ENCODE assay signal across 8 mouse cellular contexts in the genomic region with DNA sequence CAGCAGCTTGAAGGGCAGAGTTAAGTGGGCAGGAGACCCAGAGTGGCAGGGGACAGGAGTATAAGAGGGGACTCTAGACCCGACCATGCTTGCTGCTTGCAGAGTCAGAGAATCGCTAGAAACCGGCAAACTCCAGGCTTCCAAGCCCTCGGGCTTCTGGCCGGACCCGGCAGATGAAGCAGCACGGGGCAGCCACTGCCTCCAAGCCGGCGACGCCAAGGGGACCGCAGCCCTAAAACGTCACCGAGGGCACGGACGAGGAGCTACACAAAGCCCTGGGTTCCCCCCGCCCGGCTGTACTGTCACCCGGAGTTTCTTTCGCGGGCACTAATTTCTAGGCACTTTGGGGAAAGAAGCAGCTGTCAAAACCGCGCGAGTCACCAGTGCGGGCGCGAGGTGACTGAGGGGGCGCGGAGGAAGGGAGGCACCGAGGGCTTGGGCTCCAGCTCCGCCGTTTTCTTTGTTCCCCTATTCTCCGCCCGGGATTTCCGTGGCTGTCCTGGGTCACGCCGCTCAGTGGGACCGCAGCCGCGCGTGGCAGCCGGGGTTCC. TPM values are rescaled to one million over a fixed set of nuclear protein-coding genes. Genes with fewer than 3 reads are reported as not detected.
A peak's percentile ranks its signal among the peaks of the same experiment; 100 is the strongest.
DNase-seq lines count a peak whose midpoint lies in the region; ATAC-seq and TF ChIP-seq lines count a peak whose summit lies in the region.

No protein-coding gene starts in this region.

- H3K27ac ChIP-seq in CH12.LX (ENCODE audit: insufficient read depth, low read depth): peak overlapping the region; percentile 87
- peak overlapping the region; percentile 97 for H3K27ac ChIP-seq in kidney, embryonic 15.5 days
- peak overlapping the region; percentile 99 for H3K27ac ChIP-seq in lung, embryonic 14.5 days (ENCODE audit: low read depth)
- H3K27ac ChIP-seq in neural tube, embryonic 14.5 days (ENCODE audit: low read depth, low read length): peak overlapping the region; percentile 99

- no peak for TF ChIP-seq POLR2A in CH12.LX (IDR thresholded peaks at IDR 0.05; ENCODE audit: low read depth, low read length)

- no peak for TF ChIP-seq RAD21 in CH12.LX (IDR thresholded peaks at IDR 0.05; ENCODE audit: low read depth, low read length)

- H3K4me1 ChIP-seq in CH12.LX (ENCODE audit: control insufficient read depth in 1 of 2, insufficient read depth in 2 of 2): peaks cover 0 to 18% of the 10 kb centered on the region in 2 experiments; a peak in 2 of 4 replicates
- peaks cover 26% of the 10 kb centered on the region for H3K4me1 ChIP-seq in kidney, embryonic 15.5 days
- peaks cover 6% of the 10 kb centered on the region for H3K4me1 ChIP-seq in lung, embryonic 14.5 days (ENCODE audit: insufficient read depth)
- H3K4me1 ChIP-seq in neural tube, embryonic 14.5 days (ENCODE audit: control insufficient read depth, insufficient read depth, low read length): peaks cover 19% of the 10 kb centered on the region

- peaks cover 0 to 2% of the 10 kb centered on the region in 2 experiments for H3K36me3 ChIP-seq in CH12.LX (replicated peaks in 1 of 2; ENCODE audit: control insufficient read depth in 1 of 2, insufficient read depth in 1 of 2, low read length in 1 of 2)
- H3K36me3 ChIP-seq in kidney, embryonic 15.5 days: no peaks in the 10 kb centered on the region
- H3K36me3 ChIP-seq in lung, embryonic 14.5 days (ENCODE audit: insufficient read depth): no peaks in the 10 kb centered on the region
- H3K36me3 ChIP-seq in neural tube, embryonic 14.5 days (ENCODE audit: control insufficient read depth, insufficient read depth, low read length): no peaks in the 10 kb centered on the region

- no peak for TF ChIP-seq EP300 in CH12.LX (IDR thresholded peaks at IDR 0.05; ENCODE audit: low read length)

- H3K79me2 ChIP-seq in CH12.LX (replicated peaks; ENCODE audit: control insufficient read depth, extremely low read depth, insufficient read depth, poor library complexity, severe bottlenecking): peaks cover 43% of the 10 kb centered on the region

- under 1% methylated on average over 40 of the region's 41 CpGs for WGBS in kidney, embryonic 15.5 days
- whole genome bisulfite sequencing in lung, embryonic 14.5 days: 0% methylated on average over 38 of the region's 41 CpGs
- WGBS in neural tube, embryonic 14.5 days: under 1% methylated on average over 37 of the region's 41 CpGs

- peak; percentile 54 for DNase-seq in CH12.LX (ENCODE audit: extremely low read depth)
- DNase-seq in adrenal gland, adult (ENCODE audit: inconsistent age in 2 of 2, low spot score in 1 of 2): peak; percentile 69 to 91
- DNase-seq in embryo, embryonic 11.5 days (ENCODE audit: low read depth, low spot score): peak; percentile 34
- DNase-seq in heart, adult 8-10 months (ENCODE audit: low spot score): peak; percentile 37
- peak; percentile 69 for DNase-seq in lung, embryonic 14.5 days
- peak; percentile 40 for DNase-seq in urinary bladder, postnatal 36 days (ENCODE audit: low spot score in 2 of 2)

- H3K4me3 ChIP-seq in CH12.LX (replicated peaks in 1 of 3; ENCODE audit: low read depth in 2 of 3, low read length in 2 of 3, poor library complexity in 1 of 3): peak overlapping the region; percentile 83 to 90 (median 88)
- H3K4me3 ChIP-seq in kidney, embryonic 15.5 days (replicated peaks): peak overlapping the region; percentile 74
- peak overlapping the region; percentile 76 for H3K4me3 ChIP-seq in lung, embryonic 14.5 days (ENCODE audit: low read depth, low read length)
- peak overlapping the region; percentile 88 for H3K4me3 ChIP-seq in neural tube, embryonic 14.5 days (ENCODE audit: low read depth, low read length)

- in situ Hi-C loops in CH12.LX (cut with MboI; ENCODE audit: low pct_ligation_motif_present, low pct_unique_long_range_greater_than_20kb, low sequenced_read_pairs): loop anchor here (10.0 kb wide), 1 partner anchor 53 kb away; no protein-coding TSS in a partner anchor

- no peaks in the 10 kb centered on the region for H3K27me3 ChIP-seq in CH12.LX (replicated peaks)
- H3K27me3 ChIP-seq in kidney, embryonic 15.5 days: no peaks in the 10 kb centered on the region
- H3K27me3 ChIP-seq in lung, embryonic 14.5 days (ENCODE audit: insufficient read depth, low read length): no peaks in the 10 kb centered on the region
- H3K27me3 ChIP-seq in neural tube, embryonic 14.5 days (ENCODE audit: control insufficient read depth, insufficient read depth, low read length): no peaks in the 10 kb centered on the region

- peak overlapping the region; percentile 41; the same call in 1 of the 2 replicates for H3K4me2 ChIP-seq in CH12.LX (ENCODE audit: insufficient read depth, low read depth, poor library complexity, severe bottlenecking)
- H3K4me2 ChIP-seq in kidney, embryonic 15.5 days: peak overlapping the region; percentile 66
- H3K4me2 ChIP-seq in lung, embryonic 14.5 days: peak overlapping the region; percentile 76
- H3K4me2 ChIP-seq in neural tube, embryonic 14.5 days (ENCODE audit: low read depth, low read length): peak overlapping the region; percentile 70

- H3K9me3 ChIP-seq in CH12.LX (replicated peaks; ENCODE audit: low read length): no peaks in the 10 kb centered on the region
- H3K9me3 ChIP-seq in kidney, embryonic 15.5 days (replicated peaks): peaks cover 3% of the 10 kb centered on the region; the same call in 1 of the 2 replicates
- no peaks in the 10 kb centered on the region for H3K9me3 ChIP-seq in lung, embryonic 14.5 days (ENCODE audit: low read depth, low read length)
- H3K9me3 ChIP-seq in neural tube, embryonic 14.5 days (ENCODE audit: control insufficient read depth, low read length): no peaks in the 10 kb centered on the region

- dilution Hi-C loops in CH12.LX (cut with MboI; ENCODE audit: extremely low pct_ligation_motif_present, extremely low pct_unique_long_range_greater_than_20kb, low sequenced_read_pairs): no loop called here

- H3K9ac ChIP-seq in CH12.LX (ENCODE audit: insufficient read depth, low read depth): peak overlapping the region; percentile 88
- peak overlapping the region; percentile 81 for H3K9ac ChIP-seq in kidney, embryonic 15.5 days
- H3K9ac ChIP-seq in lung, embryonic 14.5 days: peak overlapping the region; percentile 96
- peak overlapping the region; percentile 97 for H3K9ac ChIP-seq in neural tube, embryonic 14.5 days (replicated peaks; ENCODE audit: low read depth, low read length)

- peak; percentile 77 for ATAC-seq in kidney, embryonic 15.5 days (replicated peaks; ENCODE audit: low FRiP score)
- peak; percentile 76 for ATAC-seq in lung, embryonic 14.5 days (ENCODE audit: insufficient read depth)
- peak; percentile 80 for ATAC-seq in neural tube, embryonic 14.5 days (ENCODE audit: low read depth)

- TF ChIP-seq CTCF in CH12.LX (conservative IDR thresholded peaks at IDR 0.05 in 1 of 2, IDR thresholded peaks at IDR 0.05 in 1 of 2; ENCODE audit: low read depth in 2 of 2, low read length in 2 of 2): no peak
- TF ChIP-seq CTCF in lung, embryonic 14.5 days (IDR thresholded peaks at IDR 0.05; ENCODE audit: low read depth): no peak

TF ChIP-seq in CH12.LX, 34 proteins besides CTCF, POLR2A, EP300 and RAD21:
- TF ChIP-seq MXI1 (IDR thresholded peaks at IDR 0.05; ENCODE audit: low read depth, low read length) (peak; percentile 49; the same call in 1 of the 2 replicates), SIN3A (IDR thresholded peaks at IDR 0.05; ENCODE audit: low read length) (peak; percentile 34; the same call in 1 of the 2 replicates), ZKSCAN1 (IDR thresholded peaks at IDR 0.05; ENCODE audit: borderline replicate concordance, low read depth, low read length) (no peak), UBTF (IDR thresholded peaks at IDR 0.05; ENCODE audit: low read depth, low read length) (peak; percentile 91), JUND (conservative IDR thresholded peaks at IDR 0.05; ENCODE audit: low read depth, low read length) (no peak)
TF ChIP-seq in CH12.LX: peak in this region for 3.

RNA-seq across cellular contexts. Expression of a gene that starts 10.0 kb away (rescaled TPM):
- total RNA-seq in CH12.LX (2012; rRNA removed) (18.3 and 33.5 TPM in 2 replicates), CH12.LX (2014; rRNA removed) (60.5 and 60.8 TPM in 2 replicates)
- polyA plus RNA-seq in CH12.LX (2012; ENCODE audit: insufficient read length, low read depth): 30.9 and 40.7 TPM in 2 replicates
- total RNA-seq in heart, adult 8-10 months (2022): 100 to 1,000 TPM; 161 to 308 (median 228) TPM
- polyA plus RNA-seq in kidney, embryonic 15.5 days (2015; fragmentation: Nextera tagmentation; extraction: Ambion mirVana): 33.6 and 34.1 TPM in 2 replicates
- 33.1 and 39.7 TPM in 2 replicates for polyA plus RNA-seq in lung, embryonic 14.5 days (2014; fragmentation: Nextera tagmentation; extraction: Ambion mirVana)
- polyA plus RNA-seq in neural tube, embryonic 14.5 days (2014; fragmentation: Nextera tagmentation; extraction: Ambion mirVana): 103 and 108 TPM in 2 replicates

Comparison
In these comparisons a context has a peak if more than half of its experiments do, and no peak if none do; other contexts are left out.
1. Peak in every context shown above with its lines: DNase-seq, ATAC-seq, H3K4me3 ChIP-seq and H3K27ac ChIP-seq.